Mouse (Mus musculus) liver, embryonic 14.5 days (tissue): ENCODE data around the gene Dcaf5.

Source experiments
- CTCF ChIP-seq: IDR thresholded peaks from 2 replicates; pipeline ENCODE4 v1.5.1; 2016; ENCODE audit warnings: antibody characterized with exemption, low read depth, control low read depth
- EP300 ChIP-seq: IDR thresholded peaks from 2 replicates; pipeline ENCODE4 v1.6.1; 2016; ENCODE audit warnings: antibody characterized with exemption, low read depth

GRCm38 (mm10) chr12:80462942-80463651 is 26.7 kb upstream of the Dcaf5 start, which contains the start of gene Exd2:
- TF ChIP-seq CTCF (no peak; the same call in 1 of the 2 replicates), EP300 (no peak)
